18 mouse cellular contexts compared by ENCODE assay signal in the genomic region with DNA sequence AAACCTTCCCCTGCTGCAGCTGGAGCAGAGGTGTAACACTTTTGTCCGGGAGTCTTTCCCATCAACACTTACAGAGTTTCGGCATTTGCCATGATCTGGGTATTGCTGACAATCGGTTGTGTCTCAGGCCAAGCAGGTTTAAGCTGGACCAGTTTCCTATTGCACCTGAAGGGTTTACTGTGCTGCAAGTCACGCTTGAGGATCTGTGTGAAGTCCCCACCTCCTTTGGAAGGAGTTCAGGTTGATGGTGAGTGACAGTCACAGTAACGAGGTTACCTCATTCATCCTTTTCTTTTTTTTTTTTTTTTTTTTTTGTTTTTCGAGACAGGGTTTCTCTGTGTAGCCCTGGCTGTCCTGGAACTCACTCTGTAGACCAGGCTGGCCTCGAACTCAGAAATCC.
"Had no signal": no experiment of that assay in that cellular context is flagged by ENCODE, and none has a peak within 500 bp of the region (broad histone marks: within the 10 kb centered on the region; RNA-seq: fewer than 3 reads in every experiment).

No protein-coding gene starts in this region.

- DNase-seq: liver, postnatal 0 days; lung, adult 2 months; lung, postnatal 14 days; lung, postnatal 36 days; right cerebral cortex, postnatal 14 days; thymus, adult 2 months; thymus, postnatal 25 days; thymus, postnatal 4 days had no signal

- H3K4me1 ChIP-seq: lung, embryonic 15.5 days; stomach, embryonic 15.5 days had no signal

- H3K9me3 ChIP-seq: lung, embryonic 15.5 days; megakaryocyte, embryonic 14.5 days; midbrain, embryonic 13.5 days; midbrain, embryonic 15.5 days; neural tube, embryonic 12.5 days; stomach, embryonic 15.5 days had no signal

- H3K27ac ChIP-seq: lung, embryonic 15.5 days; macrophage; midbrain, embryonic 13.5 days; midbrain, embryonic 15.5 days; neural tube, embryonic 12.5 days; stomach, embryonic 15.5 days; stomach, postnatal 0 days had no signal

- H3K27me3 ChIP-seq: lung, embryonic 15.5 days; megakaryocyte, embryonic 14.5 days; midbrain, embryonic 13.5 days; midbrain, embryonic 15.5 days; neural tube, embryonic 12.5 days; stomach, embryonic 15.5 days had no signal

- H3K4me2 ChIP-seq: lung, embryonic 15.5 days; midbrain, embryonic 11.5 days; midbrain, embryonic 13.5 days; midbrain, embryonic 15.5 days; neural tube, embryonic 12.5 days; stomach, embryonic 15.5 days had no signal

- H3K4me3 ChIP-seq: lung, embryonic 15.5 days; megakaryocyte, embryonic 14.5 days; midbrain, embryonic 13.5 days; midbrain, embryonic 15.5 days; neural tube, embryonic 12.5 days; stomach, embryonic 15.5 days had no signal

- ATAC-seq: liver, postnatal 0 days; lung, postnatal 0 days; midbrain, embryonic 13.5 days; midbrain, embryonic 15.5 days had no signal

- H3K9ac ChIP-seq: liver, postnatal 0 days; lung, embryonic 15.5 days; midbrain, embryonic 13.5 days; midbrain, embryonic 15.5 days; neural tube, embryonic 12.5 days; stomach, embryonic 15.5 days had no signal
